Mouse (Mus musculus) adipocyte (in vitro differentiated cells): ENCODE data around the gene Prdm9.
"Not testable (repeated sequence)": the region's sequence is repeated elsewhere in the genome, so short reads cannot be mapped to it uniquely, and the experiment has no call there.

Experiments
- DNase-seq: peaks from one replicate; pipeline ENCODE4 v3.0.0-alpha.2; 2016; ENCODE audit warnings: low spot score

The Prdm9 gene

GRCm38 (mm10) chr17:15564014-15564927, at the start of gene Prdm9:
TSS of gene Prdm9 (minus strand) at chr17:15564354.
- peak; percentile 95 for DNase-seq

DNA sequence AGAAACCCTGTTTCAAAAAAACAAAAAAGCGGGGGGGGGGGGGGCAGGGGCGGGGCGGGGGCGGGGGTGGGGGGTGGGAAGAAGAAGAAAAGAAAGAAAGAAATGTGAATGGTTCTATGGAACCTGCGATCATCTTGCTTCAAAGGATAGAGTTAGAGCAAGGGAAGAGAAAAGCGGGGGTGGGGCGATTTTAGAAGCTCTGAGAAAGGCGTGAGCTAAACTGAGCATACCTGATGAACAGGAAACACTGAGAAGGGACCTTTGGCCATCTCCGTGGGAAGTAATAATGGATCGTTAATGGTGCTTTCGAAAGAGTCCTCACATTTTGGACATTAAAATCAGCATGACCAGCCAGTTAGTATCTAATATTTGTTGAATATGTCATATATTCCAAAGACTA, 35.3 kb upstream of the Prdm9 start:
- no peak for DNase-seq

- no peak for DNase-seq
Measured at GRCm38 (mm10) chr17:15591216-15591881, 27.2 kb upstream of the Prdm9 start.

- no peak for DNase-seq
Measured at GRCm38 (mm10) chr17:15588116-15588515, 24.0 kb upstream of the Prdm9 start.

- no peak for DNase-seq
Measured at GRCm38 (mm10) chr17:15585691-15586090, 21.5 kb upstream of the Prdm9 start.

- DNase-seq = no peak
Measured at GRCm38 (mm10) chr17:15583071-15583470, 18.9 kb upstream of the Prdm9 start.

GRCm38 (mm10) chr17:15580072-15580447, 15.9 kb upstream of the Prdm9 start:
- no peak for DNase-seq

GRCm38 (mm10) chr17:15579410-15580071, 15.4 kb upstream of the Prdm9 start:
- DNase-seq = no peak

DNA sequence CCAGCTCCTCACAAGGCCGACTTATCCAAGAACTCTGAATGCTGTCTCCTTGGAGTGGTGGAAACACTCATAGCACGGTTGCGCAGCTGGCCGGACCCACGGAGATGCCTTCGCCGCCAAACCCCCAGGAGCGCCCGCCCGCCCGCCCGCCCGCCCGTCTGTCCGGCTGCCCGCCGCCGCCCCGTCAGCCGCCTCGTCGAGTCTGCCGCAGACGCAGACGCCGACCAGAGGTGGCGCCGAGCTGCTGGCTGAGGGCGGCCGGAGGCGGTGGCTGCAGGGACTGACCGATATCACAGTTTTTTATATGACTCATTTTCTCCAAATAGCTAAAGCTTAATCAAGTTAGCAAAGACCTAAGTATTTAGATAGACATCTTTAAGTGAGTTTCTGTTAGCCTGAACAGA, 13.1 kb upstream of the Prdm9 start:
- DNase-seq = no peak

DNA sequence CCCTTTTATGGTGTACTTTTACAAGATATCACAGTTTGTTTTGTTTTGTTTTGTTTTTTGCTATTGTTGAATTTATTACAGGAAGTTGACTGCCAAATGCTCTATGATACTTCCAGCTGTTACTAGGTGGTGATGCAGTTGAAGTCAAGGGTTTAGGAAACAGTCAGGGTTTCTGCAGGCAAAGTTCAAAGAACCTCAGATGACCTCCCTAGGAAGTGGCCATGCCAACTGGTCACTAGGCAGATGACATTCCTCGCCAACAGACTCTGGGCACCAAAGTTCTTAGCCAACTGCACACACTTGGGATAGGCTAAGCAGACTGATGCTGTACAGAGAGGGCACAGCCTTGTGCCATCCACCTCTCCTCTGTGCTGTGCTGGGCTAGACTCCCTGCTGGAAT, 10.9 kb upstream of the Prdm9 start:
- DNase-seq = peak; percentile 65

GRCm38 (mm10) chr17:15566908-15567307, 2.8 kb upstream of the Prdm9 start:
- no peak for DNase-seq

- DNase-seq = no peak
Measured at GRCm38 (mm10) chr17:15564928-15565300, 760 bp upstream of the Prdm9 start.

- DNase-seq = no peak
Measured at GRCm38 (mm10) chr17:15559946-15560345, 4.2 kb downstream of the Prdm9 start.

GRCm38 (mm10) chr17:15549713-15550112, 14.4 kb downstream of the Prdm9 start:
- DNase-seq = no peak

DNA sequence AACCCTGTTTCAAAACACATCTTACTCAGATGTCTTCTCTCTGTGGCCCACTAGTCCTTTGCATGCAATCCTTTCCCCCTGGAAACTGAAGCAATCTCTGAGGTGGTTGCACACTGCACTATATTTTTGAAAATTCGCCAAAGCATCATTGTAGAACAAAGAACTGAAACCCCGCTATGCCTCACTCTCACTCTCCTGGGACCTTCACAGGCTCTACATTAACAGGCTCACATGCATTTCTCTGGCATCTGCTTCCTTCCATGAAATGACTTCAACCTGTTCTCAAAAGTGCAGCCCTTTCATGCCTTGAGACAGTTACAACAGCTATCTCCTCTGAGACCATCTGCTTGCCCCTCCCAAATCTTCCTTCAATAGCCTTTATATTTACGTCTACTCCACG, 17.7 kb downstream of the Prdm9 start:
- DNase-seq = no peak

- DNase-seq = not testable (repeated sequence)
Measured at GRCm38 (mm10) chr17:15543868-15544267, 20.3 kb downstream of the Prdm9 start.

DNA sequence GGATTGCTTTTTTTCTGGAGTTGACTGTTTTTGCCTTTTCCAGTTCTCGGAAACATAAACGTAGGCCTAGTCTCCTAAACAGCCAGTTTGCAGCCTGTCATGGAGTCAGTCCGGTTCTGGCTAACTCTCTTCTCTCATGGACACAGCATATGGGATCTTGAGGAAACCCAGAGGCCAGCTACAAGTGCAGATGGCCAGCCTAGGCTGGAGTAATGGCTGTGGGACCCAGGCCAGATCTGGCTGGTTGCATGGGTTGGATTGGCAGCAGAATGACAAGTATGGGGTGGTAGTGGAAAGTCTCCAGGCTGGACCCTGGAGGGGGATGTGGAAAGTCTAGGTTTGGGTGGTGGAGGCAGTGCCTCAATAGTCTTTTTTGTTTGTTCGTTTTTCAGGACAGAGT, 23.8 kb downstream of the Prdm9 start:
- DNase-seq = no peak

- no peak for DNase-seq
Measured at GRCm38 (mm10) chr17:15536457-15536904, 27.7 kb downstream of the Prdm9 start.

DNA sequence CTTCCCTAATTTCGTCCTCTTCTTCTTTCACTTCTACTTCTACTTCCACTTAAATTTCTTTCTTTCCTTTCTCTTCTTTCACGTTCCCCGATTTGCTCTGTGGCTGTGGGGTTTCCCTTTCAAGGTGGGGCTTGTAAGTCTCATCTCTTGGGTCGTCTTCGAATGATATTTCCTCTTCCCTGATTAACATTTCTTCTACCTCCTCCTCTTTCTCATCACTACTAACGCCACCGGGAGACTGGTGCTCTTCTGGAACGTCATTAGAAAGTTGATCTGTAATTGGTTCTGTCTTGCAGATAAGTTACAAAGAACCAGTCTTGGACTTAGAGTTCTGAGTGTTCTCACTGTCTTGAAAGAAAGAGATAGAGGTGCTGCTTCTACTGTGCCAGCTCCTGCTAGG, 28.2 kb downstream of the Prdm9 start:
- no peak for DNase-seq

DNA sequence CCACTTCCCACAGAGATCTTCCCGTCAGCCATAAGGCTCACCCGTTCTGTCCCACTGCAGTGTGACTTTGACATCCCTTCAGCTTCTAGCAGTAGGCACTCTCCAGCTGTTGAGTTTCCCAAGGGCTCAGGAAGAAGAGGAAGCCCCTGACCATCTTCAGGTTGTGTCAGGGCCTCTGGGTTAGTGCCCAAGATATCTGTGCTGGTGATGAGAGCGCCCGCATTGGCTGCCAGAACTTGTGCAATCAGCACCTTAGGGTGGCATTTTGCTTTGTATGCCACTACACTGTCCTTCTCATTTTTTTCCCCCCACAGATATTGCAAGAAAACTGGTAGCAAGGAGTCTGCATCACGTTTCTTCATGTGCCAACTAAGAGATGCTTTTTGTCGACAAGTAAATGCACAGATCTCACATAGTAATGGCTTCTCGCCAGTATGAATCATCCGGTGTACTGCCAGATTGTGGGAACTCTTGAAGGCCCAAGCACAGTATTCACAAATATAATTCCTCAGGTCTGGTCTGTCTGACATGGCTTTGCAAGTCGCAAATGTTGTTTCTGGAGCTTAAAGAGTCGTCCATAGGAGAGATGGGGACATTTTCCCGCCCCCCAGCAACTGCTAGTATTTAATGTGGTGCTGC, 28.9 kb downstream of the Prdm9 start:
- DNase-seq = no peak

GRCm38 (mm10) chr17:15530141-15530540, 34.0 kb downstream of the Prdm9 start:
- DNase-seq = peak; percentile 36

DNA sequence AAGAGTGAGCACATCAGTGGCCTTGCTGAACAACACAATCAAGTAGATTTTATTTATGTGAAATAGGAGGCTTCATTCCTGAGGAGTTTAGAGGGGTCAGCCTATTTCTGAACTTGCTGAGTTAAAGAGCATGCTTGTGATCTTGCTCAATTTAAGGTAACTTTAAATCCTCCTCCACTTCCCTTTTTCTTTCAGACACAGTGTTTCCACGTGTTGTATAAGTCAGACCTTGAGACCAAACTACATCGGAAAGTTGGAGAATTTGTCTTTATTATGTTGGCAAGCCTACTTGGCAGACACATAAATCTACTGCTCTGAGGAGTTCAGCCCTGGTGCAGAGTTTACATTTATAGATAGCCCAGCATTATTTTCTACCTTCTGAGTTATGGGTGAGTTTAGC, 35.3 kb downstream of the Prdm9 start:
- DNase-seq = no peak

GRCm38 (mm10) chr17:15527811-15528136, 36.4 kb downstream of the Prdm9 start:
- DNase-seq = no peak
